Mouse (Mus musculus): ENCODE measurements around the gene Dusp10. TPM values are rescaled to one million over a fixed set of nuclear protein-coding genes. Genes with fewer than 3 reads are reported as not detected.
A peak's percentile ranks its signal among the peaks of the same experiment; 100 is the strongest.

The Dusp10 gene
- polyA plus RNA-seq, 1 experiment, result 28.7 TPM

- H3K27me3 ChIP-seq (ENCODE audit: control insufficient read depth, insufficient read depth, low read length), result no peaks in the 10 kb centered on the region
- no peak for TF ChIP-seq CTCF (IDR thresholded peaks at IDR 0.05; ENCODE audit: borderline replicate concordance, insufficient read depth, low read depth, low read length)
- no peak for TF ChIP-seq POLR2A (IDR thresholded peaks at IDR 0.05; ENCODE audit: borderline replicate concordance, insufficient read depth, low read length)
- no peak overlapping the region for H3K27ac ChIP-seq (ENCODE audit: insufficient read depth, low read length)
- H3K4me1 ChIP-seq (ENCODE audit: control insufficient read depth, insufficient read depth, low read length), result peaks cover 10% of the 10 kb centered on the region
- peak overlapping the region; percentile 1 for H3K4me3 ChIP-seq (replicated peaks; ENCODE audit: insufficient read depth, low read depth, low read length)
- WGBS, result 85% methylated on average over 11 of the region's 11 CpGs
- DNase-seq, result no peak
These were observed 27.1 kb downstream of the Dusp10 start for GRCm38 (mm10) chr1:184040181-184040580.

- no peak overlapping the region for H3K27ac ChIP-seq (ENCODE audit: insufficient read depth, low read length)
- H3K4me3 ChIP-seq (replicated peaks; ENCODE audit: insufficient read depth, low read depth, low read length), result no peak overlapping the region
- WGBS, result 88% methylated on average over 1 of the region's 1 CpGs
- TF ChIP-seq CTCF (IDR thresholded peaks at IDR 0.05; ENCODE audit: borderline replicate concordance, insufficient read depth, low read depth, low read length) (no peak), POLR2A (IDR thresholded peaks at IDR 0.05; ENCODE audit: borderline replicate concordance, insufficient read depth, low read length) (no peak)
- no peak for DNase-seq
- H3K4me1 ChIP-seq (ENCODE audit: control insufficient read depth, insufficient read depth, low read length), result peaks cover 10% of the 10 kb centered on the region
- no peaks in the 10 kb centered on the region for H3K27me3 ChIP-seq (ENCODE audit: control insufficient read depth, insufficient read depth, low read length)
These were observed 27.8 kb downstream of the Dusp10 start for GRCm38 (mm10) chr1:184040906-184041305.

- TF ChIP-seq POLR2A (IDR thresholded peaks at IDR 0.05; ENCODE audit: borderline replicate concordance, insufficient read depth, low read length) (no peak), CTCF (IDR thresholded peaks at IDR 0.05; ENCODE audit: borderline replicate concordance, insufficient read depth, low read depth, low read length) (no peak)
- H3K4me3 ChIP-seq (replicated peaks; ENCODE audit: insufficient read depth, low read depth, low read length), result peak overlapping the region; percentile 19
- 63% methylated on average over 9 of the region's 9 CpGs for WGBS
- H3K27ac ChIP-seq (ENCODE audit: insufficient read depth, low read length), result no peak overlapping the region
- peaks cover 7% of the 10 kb centered on the region for H3K4me1 ChIP-seq (ENCODE audit: control insufficient read depth, insufficient read depth, low read length)
- no peaks in the 10 kb centered on the region for H3K27me3 ChIP-seq (ENCODE audit: control insufficient read depth, insufficient read depth, low read length)
- DNase-seq, result no peak
These were observed 28.9 kb downstream of the Dusp10 start for GRCm38 (mm10) chr1:184041778-184042573.

GRCm38 (mm10) chr1:184042745-184043144 is 29.6 kb downstream of the Dusp10 start:
- TF ChIP-seq POLR2A (IDR thresholded peaks at IDR 0.05; ENCODE audit: borderline replicate concordance, insufficient read depth, low read length) (no peak), CTCF (IDR thresholded peaks at IDR 0.05; ENCODE audit: borderline replicate concordance, insufficient read depth, low read depth, low read length) (no peak)
- Histone ChIP-seq H3K27ac (ENCODE audit: insufficient read depth, low read length) (no peak overlapping the region), H3K4me1 (ENCODE audit: control insufficient read depth, insufficient read depth, low read length) (peaks cover 4% of the 10 kb centered on the region), H3K27me3 (ENCODE audit: control insufficient read depth, insufficient read depth, low read length) (no peaks in the 10 kb centered on the region), H3K4me3 (replicated peaks; ENCODE audit: insufficient read depth, low read depth, low read length) (no peak overlapping the region)
- WGBS, result 57% methylated on average over 9 of the region's 9 CpGs
- DNase-seq, result no peak

- H3K27me3 ChIP-seq (ENCODE audit: control insufficient read depth, insufficient read depth, low read length), result no peaks in the 10 kb centered on the region
- TF ChIP-seq POLR2A (IDR thresholded peaks at IDR 0.05; ENCODE audit: borderline replicate concordance, insufficient read depth, low read length), result no peak
- TF ChIP-seq CTCF (IDR thresholded peaks at IDR 0.05; ENCODE audit: borderline replicate concordance, insufficient read depth, low read depth, low read length), result no peak
- no peak for DNase-seq
- H3K4me1 ChIP-seq (ENCODE audit: control insufficient read depth, insufficient read depth, low read length), result peaks cover 4% of the 10 kb centered on the region
- WGBS, result 83% methylated on average over 6 of the region's 6 CpGs
- H3K4me3 ChIP-seq (replicated peaks; ENCODE audit: insufficient read depth, low read depth, low read length), result no peak overlapping the region
- H3K27ac ChIP-seq (ENCODE audit: insufficient read depth, low read length), result no peak overlapping the region
These were observed 30.3 kb downstream of the Dusp10 start for GRCm38 (mm10) chr1:184043391-184043790.

GRCm38 (mm10) chr1:184046070-184046677 is 33.1 kb downstream of the Dusp10 start:
- no peak overlapping the region for H3K27ac ChIP-seq (ENCODE audit: insufficient read depth, low read length)
- 85% methylated on average over 6 of the region's 6 CpGs for WGBS
- H3K4me3 ChIP-seq (replicated peaks; ENCODE audit: insufficient read depth, low read depth, low read length), result no peak overlapping the region
- no peaks in the 10 kb centered on the region for H3K27me3 ChIP-seq (ENCODE audit: control insufficient read depth, insufficient read depth, low read length)
- peaks cover 4% of the 10 kb centered on the region for H3K4me1 ChIP-seq (ENCODE audit: control insufficient read depth, insufficient read depth, low read length)
- TF ChIP-seq POLR2A (IDR thresholded peaks at IDR 0.05; ENCODE audit: borderline replicate concordance, insufficient read depth, low read length) (no peak), CTCF (IDR thresholded peaks at IDR 0.05; ENCODE audit: borderline replicate concordance, insufficient read depth, low read depth, low read length) (no peak)
- no peak for DNase-seq

- Histone ChIP-seq H3K4me1 (ENCODE audit: control insufficient read depth, insufficient read depth, low read length) (peaks cover 7% of the 10 kb centered on the region; the same call in 1 of the 2 replicates), H3K4me3 (replicated peaks; ENCODE audit: insufficient read depth, low read depth, low read length) (no peak overlapping the region), H3K27me3 (ENCODE audit: control insufficient read depth, insufficient read depth, low read length) (no peaks in the 10 kb centered on the region), H3K27ac (ENCODE audit: insufficient read depth, low read length) (no peak overlapping the region)
- DNase-seq, result no peak
- TF ChIP-seq CTCF (IDR thresholded peaks at IDR 0.05; ENCODE audit: borderline replicate concordance, insufficient read depth, low read depth, low read length) (no peak), POLR2A (IDR thresholded peaks at IDR 0.05; ENCODE audit: borderline replicate concordance, insufficient read depth, low read length) (no peak)
- 81% methylated on average over 9 of the region's 9 CpGs for WGBS
These were observed 34.7 kb downstream of the Dusp10 start for GRCm38 (mm10) chr1:184047818-184048217.

Measured in cerebellum, adult 2 months (tissue).